Mouse (Mus musculus): ENCODE data around the gene Ice2. TPM values are rescaled to one million over a fixed set of nuclear protein-coding genes. Genes with fewer than 3 reads are reported as not detected.

The Ice2 gene
- 22.9 TPM for polyA plus RNA-seq (2014; fragmentation: Illumina TruSeq; extraction: RNeasy Lipid Tissue Mini Kit (QIAGEN cat#74804); ENCODE audit: low read depth, low replicate concordance)

GRCm38 (mm10) chr9:69397760-69398452 is at the start of gene Ice2:
Ice2 (plus strand) TSS chr9:69397906.

GRCm38 (mm10) chr9:69453066-69453900 is 55.6 kb downstream of the Ice2 start, which contains the start of gene Anxa2:
Anxa2 (plus strand) TSS chr9:69453620.

Other genes with a start within 250 kb of the Ice2 start
- 25.2 TPM for gene Anxa2, start 55.7 kb downstream of the Ice2 start, polyA plus RNA-seq (2014; fragmentation: Illumina TruSeq; extraction: RNeasy Lipid Tissue Mini Kit (QIAGEN cat#74804); ENCODE audit: low read depth, low replicate concordance)